Mouse (Mus musculus) c-Kit-positive CD71-positive TER-119-negative erythroid progenitor cells, embryonic 14.5 days (primary cell): Measurements from ENCODE around the gene Hoxa13.

Experiments
- DNase-seq: peaks from one replicate; pipeline ENCODE4 v3.0.0-alpha.2; 2013; ENCODE audit warnings: low read depth

Hoxa13 gene

DNA sequence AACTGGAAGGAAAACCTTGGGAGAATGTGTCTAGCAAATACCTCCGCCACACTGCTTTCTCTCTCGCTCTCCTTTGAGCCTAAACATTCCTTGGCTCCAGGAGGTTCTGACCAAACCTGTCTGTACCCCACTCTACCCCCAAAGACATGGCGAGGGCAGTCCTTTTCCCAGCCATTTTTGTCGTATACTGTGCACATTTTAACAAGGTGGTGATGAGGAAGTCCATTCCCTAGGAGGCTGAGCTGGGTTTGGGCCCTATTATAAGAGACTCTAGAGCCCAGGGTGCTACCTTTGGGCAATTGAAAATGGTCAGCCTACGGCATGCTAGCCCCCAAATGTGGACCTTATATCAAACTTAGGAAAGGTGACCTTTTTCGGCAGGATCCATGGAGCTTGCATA, 24.8 kb downstream of the Hoxa13 start:
- no peak for DNase-seq

DNA sequence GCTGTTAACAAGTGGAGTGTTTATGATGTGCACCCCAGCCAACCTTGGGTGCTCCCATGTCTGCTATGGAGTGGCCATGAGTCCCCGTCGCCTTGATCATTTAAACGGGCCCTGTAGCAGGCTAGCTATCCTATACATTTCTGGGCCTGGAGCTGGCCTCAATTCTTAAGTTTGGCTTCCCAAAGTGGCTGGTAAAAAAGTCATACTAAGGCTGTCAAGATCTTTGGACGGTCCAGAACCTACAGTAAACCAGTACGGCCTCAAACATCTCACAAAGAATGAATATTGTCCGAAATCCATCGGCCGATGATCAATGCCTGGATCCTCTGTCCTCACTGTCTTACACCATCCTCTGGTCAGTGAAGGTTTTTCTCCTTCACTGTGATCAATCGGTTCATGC, 25.4 kb downstream of the Hoxa13 start:
- no peak for DNase-seq

DNA sequence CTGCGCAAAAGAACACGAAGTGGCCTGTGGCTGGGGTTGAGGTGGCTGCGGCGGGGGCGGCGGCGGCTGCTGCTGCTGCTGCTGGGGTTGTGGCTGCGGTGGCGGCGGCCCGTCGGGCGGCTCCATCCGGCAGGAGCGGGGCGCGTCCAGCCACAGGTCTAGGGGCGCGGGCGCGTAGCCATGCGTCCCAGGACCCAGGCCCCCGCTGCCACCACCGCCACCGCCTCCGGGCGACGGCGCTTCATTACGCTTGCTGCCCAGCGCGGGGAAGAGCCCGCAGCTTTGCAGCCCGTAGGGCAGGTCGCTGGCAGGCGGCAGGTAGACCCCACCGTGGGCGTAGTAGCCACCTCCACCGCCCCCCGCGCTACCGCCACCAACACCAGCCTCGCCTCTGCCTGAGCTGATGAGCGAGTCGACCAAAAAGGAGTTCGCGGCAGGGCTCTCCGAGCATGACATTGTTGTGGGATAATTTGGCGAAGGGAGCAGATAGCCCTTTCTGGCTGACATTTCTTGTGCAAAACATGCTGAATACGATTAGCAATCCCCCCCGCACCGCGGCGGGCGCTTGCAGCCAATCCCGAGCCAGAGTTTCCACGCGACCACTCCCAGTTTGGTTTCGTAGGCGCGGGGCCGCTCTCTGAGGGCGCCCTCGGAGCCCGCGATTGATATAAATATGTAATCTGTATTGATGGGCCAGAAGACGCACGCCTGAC, 26.1 kb downstream of the Hoxa13 start:
- no peak for DNase-seq

DNA sequence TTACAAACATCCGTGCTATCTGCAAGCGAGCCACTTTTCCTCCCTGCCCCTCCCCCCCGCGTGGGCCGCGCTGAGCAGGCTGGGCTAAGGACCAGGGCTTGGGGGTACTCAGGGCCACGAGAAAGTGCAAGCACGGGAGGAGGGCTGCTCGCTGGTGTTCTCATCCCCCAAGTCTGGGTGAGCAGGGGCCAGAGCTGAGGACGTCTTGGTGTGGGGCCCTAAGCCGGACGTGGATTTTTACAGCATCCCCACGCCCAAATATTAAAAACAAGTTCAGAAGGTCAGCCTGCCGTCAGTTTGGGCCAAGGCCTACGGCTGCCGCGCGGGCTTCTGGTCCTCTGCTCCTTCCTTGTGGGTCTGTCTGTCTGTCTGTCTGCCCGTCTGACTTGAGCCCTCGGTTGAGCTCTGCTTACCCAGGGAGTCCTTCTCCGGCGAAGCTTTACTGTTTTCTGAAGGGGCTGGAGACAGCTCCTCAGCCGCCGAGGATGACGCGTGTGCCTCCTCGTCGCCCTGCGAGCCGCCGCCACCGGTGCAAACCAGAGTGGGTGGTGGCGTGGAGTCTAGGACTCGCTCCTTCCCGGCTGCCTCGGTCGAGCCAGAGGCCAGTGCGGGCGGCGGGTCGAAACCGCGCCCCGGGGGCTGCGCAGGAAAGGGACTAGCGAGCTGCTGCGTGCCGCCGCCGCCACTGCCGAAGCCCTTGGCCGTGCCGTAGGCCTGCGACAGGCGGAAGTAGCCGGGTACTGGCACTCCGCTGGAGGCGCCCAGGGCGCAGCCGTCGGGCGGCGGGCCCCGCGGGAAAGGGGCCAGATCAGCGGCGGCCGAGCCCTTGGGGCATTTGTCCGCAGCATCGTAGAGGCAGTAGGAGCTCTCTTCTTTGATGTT, 26.9 kb downstream of the Hoxa13 start:
- DNase-seq: no peak

DNA sequence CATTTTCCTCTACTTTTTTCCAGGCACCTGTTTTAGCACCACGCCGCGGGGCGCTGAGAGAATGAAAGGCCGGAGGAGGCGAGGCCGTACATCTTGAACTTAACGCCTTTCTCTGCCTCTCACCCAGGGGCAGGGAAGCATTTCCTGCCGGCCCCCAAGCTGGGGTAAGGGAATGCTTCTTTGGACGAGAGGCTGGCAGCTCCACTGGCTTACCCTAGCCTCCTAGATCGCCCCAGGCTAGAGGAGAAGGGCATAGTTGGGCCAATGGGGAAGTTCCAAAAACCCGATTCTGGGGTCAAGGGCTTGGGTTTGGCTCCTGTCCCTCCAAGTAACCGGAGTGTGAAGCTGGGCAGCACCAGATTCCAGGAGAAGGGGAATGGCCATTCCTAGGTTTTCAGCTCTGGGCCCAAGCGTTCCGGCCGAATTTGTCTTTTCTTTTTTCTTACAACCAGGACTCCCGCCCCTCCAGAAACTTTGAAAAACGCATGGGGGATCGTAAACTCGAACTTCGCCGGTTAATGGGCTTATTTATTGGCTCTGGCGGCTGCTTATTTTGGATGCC, 27.6 kb downstream of the Hoxa13 start:
- no peak for DNase-seq

DNA sequence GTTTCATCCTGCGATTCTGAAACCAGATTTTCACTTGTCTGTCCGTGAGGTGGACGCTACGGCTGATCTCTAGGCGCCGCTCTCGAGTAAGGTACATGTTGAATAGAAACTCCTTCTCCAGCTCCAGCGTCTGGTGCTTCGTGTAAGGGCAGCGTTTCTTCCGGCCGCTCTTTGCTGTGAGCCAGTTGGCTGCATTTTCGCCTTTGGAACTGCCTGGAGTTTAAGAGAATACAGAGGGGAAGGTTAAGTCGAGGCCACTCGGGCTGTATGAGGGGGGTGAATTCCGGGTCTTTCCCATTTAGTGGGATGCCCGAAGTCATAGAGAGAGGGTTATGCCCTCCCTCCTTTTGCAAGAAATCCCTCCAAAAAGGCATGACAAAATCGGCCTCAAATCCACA, 28.1 kb downstream of the Hoxa13 start:
- no peak for DNase-seq

DNA sequence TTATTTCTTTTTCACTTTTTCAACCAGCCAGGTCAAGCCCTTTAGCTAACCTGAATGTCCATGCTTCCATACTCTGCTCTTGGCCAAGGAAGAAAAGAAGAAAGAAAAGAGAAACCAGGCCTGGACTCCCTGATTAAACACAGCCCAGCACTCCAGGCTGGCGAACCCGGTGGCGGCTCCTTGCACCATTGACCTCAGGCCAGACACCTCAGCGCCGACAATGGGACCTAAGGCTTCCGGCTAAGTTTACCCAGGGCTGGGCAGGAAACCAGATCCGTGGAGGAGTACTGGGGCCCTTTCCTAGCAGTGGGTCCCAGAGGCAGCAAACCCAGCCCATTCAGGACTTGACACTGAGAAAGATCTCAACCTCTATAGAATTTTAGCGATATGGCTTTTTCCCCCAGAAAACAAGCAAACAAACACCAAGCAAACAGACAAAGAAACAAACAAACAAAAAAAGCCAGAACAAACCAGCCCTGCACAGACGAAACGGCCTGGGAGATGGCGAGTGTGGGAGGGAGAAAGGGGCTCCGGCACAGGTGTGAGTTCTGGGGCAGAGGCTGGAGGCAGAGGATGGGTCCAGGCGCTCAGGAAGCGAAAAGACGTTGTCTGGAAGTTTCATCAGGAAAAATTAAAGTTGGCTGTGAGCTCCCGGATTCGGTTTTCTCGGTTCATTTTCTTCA, 28.7 kb downstream of the Hoxa13 start:
- no peak for DNase-seq

DNA sequence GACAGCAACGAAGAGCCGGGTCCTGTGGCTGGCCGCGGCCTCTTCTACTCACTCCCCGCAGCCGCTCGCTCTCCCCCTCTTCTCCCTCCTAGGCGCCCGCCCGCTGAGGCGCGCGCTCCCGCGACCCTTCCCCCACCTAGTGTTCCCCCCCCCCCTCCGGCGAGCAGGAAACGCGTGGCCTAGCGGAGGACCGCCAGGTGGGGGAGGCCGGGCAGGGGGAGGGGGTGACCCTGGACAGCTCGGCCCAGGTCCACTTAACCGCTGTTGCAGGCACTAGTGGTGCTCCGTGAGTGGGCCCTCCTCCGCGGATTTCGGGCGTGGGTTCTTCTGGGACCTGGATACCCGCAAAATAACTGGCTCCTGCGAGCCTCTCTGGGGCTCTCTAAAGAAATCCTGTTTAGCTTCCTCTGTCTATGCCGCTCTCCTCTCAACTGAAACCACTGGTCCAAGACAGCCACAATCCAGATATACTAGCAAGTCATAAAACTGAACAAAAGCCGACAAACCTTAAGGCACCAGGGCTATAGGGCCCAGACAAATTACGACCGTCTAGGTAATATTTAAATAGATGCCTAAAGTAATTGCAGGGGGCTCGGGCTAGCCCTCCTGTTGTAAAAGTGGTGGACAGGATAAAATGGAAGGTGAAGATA, 30.0 kb downstream of the Hoxa13 start, which contains the start of gene Hoxa9:
Gene Hoxa9 (minus strand): TSS at position 574 of the 650 bp plus-strand sequence.
- DNase-seq: no peak

DNA sequence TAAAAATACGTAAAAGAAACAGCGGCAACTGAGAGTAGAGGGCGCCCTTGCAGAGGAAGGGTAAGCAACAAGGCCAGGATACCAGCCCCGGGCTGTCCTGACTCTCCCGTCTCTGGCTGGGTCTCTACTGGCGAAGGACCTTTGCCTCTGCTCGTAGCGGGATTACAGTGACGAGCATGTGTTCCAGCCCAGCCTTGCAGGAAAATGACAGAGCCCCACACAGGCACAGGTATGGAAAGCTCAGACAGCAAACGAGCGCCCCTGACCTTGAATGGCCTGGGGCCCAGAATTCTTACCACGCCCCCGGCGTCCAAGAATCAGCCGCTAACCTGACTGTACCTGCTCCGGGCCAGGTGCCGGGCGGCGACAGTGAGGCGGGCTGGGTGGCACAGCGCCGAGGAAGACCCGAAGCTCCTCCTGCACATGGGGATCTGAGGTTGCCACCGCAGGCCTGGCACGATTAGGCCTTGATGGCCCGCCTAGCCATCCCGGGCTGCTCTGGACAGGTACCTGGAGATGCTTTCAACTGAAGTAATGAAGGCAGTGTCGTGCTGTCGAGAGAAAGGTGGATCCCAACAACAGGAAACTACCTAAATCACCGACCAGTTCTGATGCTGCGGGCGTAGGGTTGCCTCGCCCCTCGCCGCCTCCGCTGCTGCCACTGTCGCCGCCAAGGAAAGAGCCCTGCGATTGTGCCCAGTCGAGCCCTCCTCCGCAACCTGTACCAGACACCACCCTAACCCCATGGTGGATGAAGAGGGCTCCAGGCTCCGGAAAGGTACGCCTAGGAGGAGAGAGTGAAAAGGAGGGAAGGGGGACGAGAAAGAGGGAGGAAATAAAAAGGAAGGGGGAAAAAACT, 30.9 kb downstream of the Hoxa13 start:
- no peak for DNase-seq

DNA sequence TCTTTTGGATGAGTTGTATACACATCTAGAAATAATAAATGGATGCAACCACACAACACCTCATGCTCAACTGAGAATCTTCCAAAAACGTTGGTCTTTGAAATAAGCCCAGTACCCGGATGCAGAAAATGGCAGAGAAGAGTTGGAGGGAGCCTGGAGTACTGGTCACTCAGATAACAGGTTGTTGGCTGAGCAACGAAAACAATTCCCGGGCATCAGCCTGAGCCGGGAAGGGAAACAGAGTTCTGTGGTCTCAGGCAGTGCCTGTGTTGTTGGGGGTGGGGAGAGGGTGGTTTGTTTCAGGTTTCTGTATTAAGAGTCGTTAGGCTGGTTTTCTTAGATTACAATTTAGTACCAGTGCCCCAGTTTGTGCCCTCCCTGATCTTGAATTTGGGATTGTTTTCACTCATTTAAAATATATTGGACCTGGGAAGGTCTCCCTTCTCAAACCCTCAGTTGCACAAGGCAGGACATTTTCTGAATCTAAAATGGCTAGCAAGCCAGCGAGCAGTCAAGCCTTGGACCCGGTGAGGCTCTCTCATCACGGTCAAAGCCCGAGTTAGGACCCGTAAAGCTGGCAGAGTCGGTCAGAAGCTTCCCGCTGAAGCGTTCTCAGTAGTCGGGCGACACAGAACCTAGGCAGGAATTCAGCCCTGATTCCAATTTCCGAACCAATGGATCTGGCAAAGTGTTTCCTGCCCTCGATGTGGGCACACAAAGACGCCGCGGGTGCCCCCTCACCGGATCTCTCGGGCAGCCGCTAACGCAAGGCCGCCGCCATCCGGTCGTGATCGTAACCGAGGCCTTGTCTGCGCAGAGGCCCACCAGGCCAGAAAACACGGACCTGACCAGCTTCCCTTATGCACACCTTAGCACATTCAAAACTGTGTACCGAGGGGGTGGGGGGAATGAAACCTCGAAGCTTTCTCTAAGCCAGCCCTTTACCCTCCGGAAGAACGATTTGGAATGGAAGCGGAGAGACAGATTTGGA, 31.9 kb downstream of the Hoxa13 start:
- DNase-seq: no peak

DNA sequence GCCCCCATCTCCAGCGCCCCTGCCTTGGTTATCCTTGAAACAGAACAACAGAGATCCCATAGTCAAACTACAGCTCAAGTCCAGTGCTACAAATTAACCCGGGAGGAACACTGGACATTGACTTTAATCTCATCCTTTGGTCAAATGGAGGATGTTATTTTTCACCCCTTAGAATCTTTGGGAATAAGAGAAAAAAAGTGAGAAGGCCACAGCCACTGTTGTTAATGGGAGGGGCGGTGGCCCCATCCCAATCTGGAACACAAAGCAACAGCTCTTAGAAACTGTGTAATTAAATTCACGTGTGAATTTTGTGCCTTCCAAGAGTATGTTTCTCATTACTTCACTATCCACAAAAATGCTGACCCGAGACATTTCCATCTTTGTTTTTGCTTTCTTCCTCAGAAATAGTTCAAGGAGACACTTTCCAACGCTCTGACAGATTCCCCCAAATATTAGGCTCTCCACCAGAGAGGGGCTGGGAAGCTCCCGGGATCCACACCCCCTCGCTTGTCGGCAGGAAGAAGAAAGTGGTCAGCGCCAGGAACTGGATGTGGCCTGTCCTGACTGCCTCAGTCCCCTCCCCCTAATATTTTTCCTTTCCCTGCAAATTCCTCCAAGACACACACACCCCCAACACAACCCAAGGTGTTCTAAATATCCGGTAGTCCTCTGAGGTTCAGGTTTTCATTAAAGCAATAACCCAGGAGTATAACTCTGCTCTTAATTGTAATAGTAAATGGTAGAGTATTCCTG, 33.0 kb downstream of the Hoxa13 start:
- no peak for DNase-seq

DNA sequence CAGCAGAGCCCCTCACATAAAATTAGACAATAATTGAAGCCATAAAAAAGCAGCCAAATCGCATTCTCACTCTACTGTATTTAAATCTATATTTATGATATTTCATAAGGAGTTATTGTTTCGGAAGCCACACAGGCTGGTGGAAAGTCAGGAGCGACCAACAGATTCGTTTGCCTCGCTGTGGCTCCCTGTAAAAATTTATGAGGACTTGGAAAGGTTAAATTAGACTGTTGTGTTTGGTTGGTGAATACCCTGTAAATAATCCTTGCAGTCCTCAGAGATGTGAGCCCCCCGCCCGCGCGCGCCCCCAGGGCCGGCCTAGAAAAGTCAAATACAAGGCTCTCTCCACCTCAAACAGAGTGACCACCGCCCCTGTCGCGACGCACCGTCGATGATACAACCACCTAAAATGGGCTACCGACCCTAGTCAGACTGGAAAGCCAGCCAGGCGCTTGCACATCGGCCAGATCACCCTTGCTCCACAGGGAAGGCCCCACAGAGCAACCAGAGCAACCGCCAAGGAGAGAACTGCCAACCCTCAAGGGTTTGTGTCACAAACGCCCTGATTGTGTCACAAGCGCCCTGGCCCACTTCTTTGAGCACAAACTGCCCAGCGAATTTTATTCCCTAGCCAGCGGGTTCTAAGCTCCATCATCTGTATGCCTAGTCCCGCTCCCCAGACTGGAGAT, 34.0 kb downstream of the Hoxa13 start:
- no peak for DNase-seq

DNA sequence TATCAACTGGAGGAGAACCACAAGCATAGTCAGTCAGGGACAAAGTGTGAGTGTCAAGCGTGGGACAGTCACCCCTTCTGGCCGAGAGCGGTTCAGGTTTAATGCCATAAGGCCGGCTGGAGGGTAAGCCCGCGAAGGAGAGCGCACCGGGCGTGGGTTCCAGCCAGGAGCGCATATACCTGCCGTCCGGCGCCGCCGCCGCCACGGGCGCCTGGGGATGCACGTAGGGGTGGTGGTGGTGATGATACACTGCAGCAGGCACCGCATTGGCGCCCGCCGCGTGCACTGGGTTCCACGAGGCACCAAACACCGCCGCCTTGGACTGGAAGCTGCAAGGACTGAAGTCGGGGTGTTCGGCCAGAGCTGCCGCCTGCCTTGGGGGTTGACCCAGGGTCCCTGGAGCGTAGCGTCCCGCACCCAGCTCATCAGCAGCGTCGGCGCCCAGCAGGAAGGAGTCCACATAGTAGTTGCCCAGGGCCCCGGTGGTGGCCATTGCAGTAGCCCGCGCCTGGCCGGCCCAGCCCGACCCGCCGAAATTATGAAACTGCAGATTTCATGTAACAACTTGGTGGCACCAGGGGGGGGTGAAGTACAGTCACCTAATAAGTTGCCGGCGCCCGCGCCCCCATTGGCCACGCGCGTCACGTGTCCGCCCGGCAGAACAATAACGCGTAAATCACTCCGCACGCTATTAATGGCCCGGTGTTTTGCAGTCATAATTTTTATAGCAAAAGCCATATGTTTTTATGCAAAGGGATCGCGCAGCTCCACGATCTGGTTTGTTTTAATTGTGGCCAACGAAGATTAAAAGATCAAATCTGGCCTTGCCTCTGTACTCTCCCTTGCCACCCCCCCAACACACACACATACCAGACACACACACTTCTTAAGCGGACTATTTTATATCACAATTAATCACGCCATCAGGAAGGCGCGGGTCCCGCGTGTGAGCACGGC, 34.8 kb downstream of the Hoxa13 start:
- DNase-seq: no peak

DNA sequence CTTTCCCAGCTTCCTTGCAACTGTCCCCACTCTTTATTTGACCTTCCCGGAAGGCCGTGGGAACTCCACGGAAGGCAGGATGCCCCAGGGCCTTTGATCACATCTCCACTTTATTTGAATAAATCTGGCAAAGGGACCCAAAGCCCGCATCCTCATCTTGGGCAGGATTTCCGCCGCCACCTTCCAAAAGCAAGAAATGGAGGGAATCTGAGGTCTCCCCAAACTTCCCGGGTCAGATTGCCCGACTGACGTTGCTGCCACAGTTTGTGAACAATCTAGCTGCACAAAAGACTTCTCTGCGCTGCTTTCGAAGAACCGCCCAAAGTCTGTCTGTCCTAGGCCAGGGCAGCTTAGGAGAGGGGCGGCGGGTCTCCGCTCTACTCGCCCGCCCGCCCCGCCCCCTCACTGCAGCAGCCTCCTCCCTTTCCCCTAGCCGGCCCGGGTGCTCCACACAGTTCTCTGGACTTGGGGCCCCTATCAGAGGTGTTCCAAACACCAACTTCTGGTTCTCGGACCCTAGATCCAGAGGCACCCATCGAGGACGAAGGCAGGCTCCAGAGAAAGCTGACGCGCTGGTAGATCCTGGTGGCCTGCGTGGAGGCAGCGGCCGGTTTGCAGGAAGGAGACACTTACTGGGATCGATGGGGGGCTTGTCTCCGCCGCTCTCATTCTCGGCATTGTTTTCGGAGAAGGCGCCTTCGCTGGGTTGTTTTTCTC, 35.6 kb downstream of the Hoxa13 start:
- no peak for DNase-seq

DNA sequence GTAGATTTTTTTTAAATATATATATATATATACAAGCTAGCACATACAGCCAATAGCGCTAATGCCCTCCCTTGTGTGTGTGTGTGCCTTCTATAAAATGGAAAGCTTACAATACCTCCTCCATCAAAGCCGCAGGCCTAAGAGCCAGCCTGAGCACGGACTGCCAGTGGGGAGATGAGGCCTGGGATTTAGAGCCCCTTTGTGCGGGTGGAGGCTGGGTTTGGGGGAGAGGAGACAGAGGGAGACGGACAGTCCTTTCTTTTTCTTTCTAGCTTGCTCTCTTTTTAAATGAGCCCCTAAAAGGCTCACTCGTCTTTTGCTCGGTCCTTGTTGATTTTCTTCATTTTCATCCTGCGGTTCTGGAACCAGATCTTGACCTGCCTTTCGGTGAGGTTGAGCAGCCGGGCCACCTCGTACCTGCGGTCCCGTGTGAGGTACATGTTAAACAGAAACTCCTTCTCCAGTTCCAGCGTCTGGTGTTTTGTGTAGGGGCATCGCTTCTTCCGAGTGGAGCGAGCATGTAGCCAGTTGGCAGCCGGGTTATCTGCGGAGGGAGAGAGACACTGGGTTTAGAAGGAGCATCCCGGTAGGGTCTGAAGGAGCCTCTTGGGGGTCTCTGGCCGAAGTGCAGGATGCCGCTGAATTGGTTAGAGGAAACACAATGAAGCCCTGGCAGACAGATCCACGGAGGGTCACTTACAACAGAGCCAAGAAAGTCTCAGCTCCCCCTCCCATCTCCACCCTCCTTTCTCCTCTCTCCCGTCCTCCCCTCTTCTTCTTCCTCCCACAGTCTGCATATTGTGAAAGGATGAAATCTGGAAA, 36.5 kb downstream of the Hoxa13 start:
- no peak for DNase-seq

DNA sequence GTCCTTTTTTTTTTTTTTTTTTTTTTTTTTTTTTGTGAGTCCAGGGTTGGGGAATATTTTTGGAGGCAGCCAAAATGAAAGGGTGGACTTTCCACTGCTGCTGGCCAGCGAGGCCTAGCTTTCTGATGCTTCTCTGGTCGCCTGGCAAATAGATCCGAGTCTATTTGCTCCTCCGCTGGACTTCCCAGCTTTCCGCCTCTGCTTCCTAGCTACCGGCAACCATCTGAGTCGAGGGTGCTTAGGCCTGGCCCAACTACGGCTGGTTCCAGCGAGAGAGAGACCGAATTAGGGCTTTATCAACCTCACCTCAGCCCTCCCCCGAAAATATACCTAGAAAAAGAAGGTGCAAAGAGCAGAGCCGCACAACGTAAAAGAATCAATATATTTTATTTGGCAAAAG, 38.0 kb downstream of the Hoxa13 start:
- no peak for DNase-seq
